Mouse (Mus musculus) heart, embryonic 15.5 days (tissue): ENCODE data around the gene Aqp2. TPM values are rescaled to one million over a fixed set of nuclear protein-coding genes. Genes with fewer than 3 reads are reported as not detected.

Experiments
- ATAC-seq: fragments of 200-750 bp; cut with Nextera tagmentation; replicated peaks from 2 replicates; pipeline ENCODE4 v1.8.0; 2017; ENCODE audit warnings: low read depth, moderate TSS enrichment; ENCODE audit not compliant: insufficient number of reproducible peaks, insufficient read depth, low FRiP score
- H3K27ac ChIP-seq: fragments of 300-500 bp; sonication (generic); 2 replicates; pipeline ENCODE4 v1.5.1; 2015; ENCODE audit warnings: mild to moderate bottlenecking, inconsistent platforms
- H3K27me3 ChIP-seq: fragments of 300-500 bp; sonication (generic); 2 replicates; pipeline ENCODE4 v1.6.1; 2015; ENCODE audit warnings: inconsistent platforms
- H3K36me3 ChIP-seq: fragments of 300-500 bp; sonication (generic); 2 replicates; pipeline ENCODE4 v1.6.1; 2015; ENCODE audit warnings: mild to moderate bottlenecking, inconsistent platforms
- H3K4me1 ChIP-seq: fragments of 300-500 bp; sonication (generic); replicated peaks from 2 replicates; pipeline ENCODE4 v1.6.1; 2015; ENCODE audit warnings: inconsistent platforms
- H3K4me2 ChIP-seq: fragments of 300-500 bp; sonication (generic); 2 replicates; pipeline ENCODE4 v1.6.1; 2015; ENCODE audit warnings: inconsistent platforms, mild to moderate bottlenecking, moderate library complexity
- H3K4me3 ChIP-seq: fragments of 300-500 bp; sonication (generic); 2 replicates; pipeline ENCODE4 v1.5.1; 2015; ENCODE audit warnings: mild to moderate bottlenecking, inconsistent platforms
- H3K9ac ChIP-seq: fragments of 300-500 bp; sonication (generic); 2 replicates; pipeline ENCODE4 v1.6.1; 2015; ENCODE audit warnings: mild to moderate bottlenecking, inconsistent platforms
- H3K9me3 ChIP-seq: fragments of 300-500 bp; sonication (generic); replicated peaks from 2 replicates; pipeline ENCODE4 v1.6.1; 2016; ENCODE audit warnings: inconsistent platforms
- WGBS: fragments of 180-500 bp; shearing (Covaris S2); methylation state at CpG from one replicate; pipeline ENCODE4 v1.1.7; 2015; ENCODE audit warnings: mixed read lengths; 5-methylcytosine and 5-hydroxymethylcytosine counted together
- polyA plus RNA-seq: library from polyadenylated mRNA; unstranded; fragments of >200 nt; fragmentation: Nextera tagmentation; extraction: Ambion mirVana; gene quantifications from 2 replicates; pipeline ENCODE4 v1.2.1, GENCODE M21; 2015

Gene Aqp2
- polyA plus RNA-seq, 1 experiment from 2014 or later: not detected

- ATAC-seq: no peak
- Histone ChIP-seq H3K36me3 (no peaks in the 10 kb centered on the region), H3K9me3 (no peaks in the 10 kb centered on the region), H3K4me1 (peaks cover 10% of the 10 kb centered on the region), H3K4me3 (no peak overlapping the region), H3K27me3 (peaks cover 40% of the 10 kb centered on the region), H3K27ac (no peak overlapping the region), H3K9ac (no peak overlapping the region), H3K4me2 (no peak overlapping the region)
- 72% methylated on average over 3 of the region's 3 CpGs for WGBS
Measured at GRCm38 (mm10) chr15:99605595-99605994, 26.7 kb downstream of the Aqp2 start.

- H3K4me2 ChIP-seq: no peak overlapping the region
- no peak overlapping the region for H3K9ac ChIP-seq
- H3K27me3 ChIP-seq: peaks cover 31% of the 10 kb centered on the region; the same call in 1 of the 2 replicates
- no peaks in the 10 kb centered on the region for H3K9me3 ChIP-seq
- 30% methylated on average over 5 of the region's 5 CpGs for WGBS
- no peaks in the 10 kb centered on the region for H3K36me3 ChIP-seq
- H3K4me1 ChIP-seq: peaks cover 9% of the 10 kb centered on the region
- no peak for ATAC-seq
- no peak overlapping the region for H3K27ac ChIP-seq
- no peak overlapping the region for H3K4me3 ChIP-seq
Measured at GRCm38 (mm10) chr15:99606515-99606914, 27.7 kb downstream of the Aqp2 start.

- WGBS: 42% methylated on average over 10 of the region's 10 CpGs
- ATAC-seq: no peak
- Histone ChIP-seq H3K4me2 (no peak overlapping the region), H3K4me1 (peaks cover 9% of the 10 kb centered on the region), H3K36me3 (no peaks in the 10 kb centered on the region), H3K9ac (no peak overlapping the region), H3K4me3 (no peak overlapping the region), H3K27me3 (peaks cover 30% of the 10 kb centered on the region; the same call in 1 of the 2 replicates), H3K27ac (no peak overlapping the region), H3K9me3 (no peaks in the 10 kb centered on the region)
Measured at GRCm38 (mm10) chr15:99607388-99608113, 28.7 kb downstream of the Aqp2 start.

- WGBS: 75% methylated on average over 13 of the region's 13 CpGs
- no peaks in the 10 kb centered on the region for H3K36me3 ChIP-seq
- H3K4me1 ChIP-seq: peaks cover 5% of the 10 kb centered on the region
- H3K27ac ChIP-seq: no peak overlapping the region
- no peak overlapping the region for H3K9ac ChIP-seq
- H3K27me3 ChIP-seq: peaks cover 28% of the 10 kb centered on the region; the same call in 1 of the 2 replicates
- no peaks in the 10 kb centered on the region for H3K9me3 ChIP-seq
- no peak overlapping the region for H3K4me2 ChIP-seq
- no peak overlapping the region for H3K4me3 ChIP-seq
- ATAC-seq: no peak
Measured at GRCm38 (mm10) chr15:99608382-99609125, 29.7 kb downstream of the Aqp2 start.

- Histone ChIP-seq H3K4me3 (no peak overlapping the region), H3K4me2 (no peak overlapping the region), H3K9ac (no peak overlapping the region), H3K27ac (no peak overlapping the region), H3K27me3 (peaks cover 24% of the 10 kb centered on the region; the same call in 1 of the 2 replicates), H3K9me3 (no peaks in the 10 kb centered on the region), H3K4me1 (peaks cover 21% of the 10 kb centered on the region), H3K36me3 (no peaks in the 10 kb centered on the region)
- ATAC-seq: no peak
- WGBS: 40% methylated on average over 7 of the region's 7 CpGs
Measured at GRCm38 (mm10) chr15:99611563-99611962, 32.7 kb downstream of the Aqp2 start.

GRCm38 (mm10) chr15:99614273-99614672 lies 35.4 kb downstream of the Aqp2 start:
- Histone ChIP-seq H3K27ac (peak overlapping the region; percentile 21; the same call in 1 of the 2 replicates), H3K9me3 (no peaks in the 10 kb centered on the region), H3K4me2 (peak overlapping the region; percentile 43), H3K36me3 (no peaks in the 10 kb centered on the region), H3K9ac (no peak overlapping the region), H3K4me3 (no peak overlapping the region), H3K27me3 (peaks cover 16% of the 10 kb centered on the region; the same call in 1 of the 2 replicates), H3K4me1 (peaks cover 21% of the 10 kb centered on the region)
- no peak for ATAC-seq
- WGBS: 38% methylated on average over 13 of the region's 13 CpGs

GRCm38 (mm10) chr15:99614753-99615152 lies 35.9 kb downstream of the Aqp2 start:
- Histone ChIP-seq H3K9me3 (no peaks in the 10 kb centered on the region), H3K27ac (peak overlapping the region; percentile 21; the same call in 1 of the 2 replicates), H3K4me3 (no peak overlapping the region), H3K9ac (no peak overlapping the region), H3K4me1 (peaks cover 21% of the 10 kb centered on the region), H3K4me2 (peak overlapping the region; percentile 43), H3K27me3 (peaks cover 14% of the 10 kb centered on the region; the same call in 1 of the 2 replicates), H3K36me3 (no peaks in the 10 kb centered on the region)
- 4% methylated on average over 12 of the region's 12 CpGs for WGBS
- peak; percentile 48; the same call in 1 of the 2 replicates for ATAC-seq

GRCm38 (mm10) chr15:99615246-99615645 lies 36.4 kb downstream of the Aqp2 start:
- Histone ChIP-seq H3K9ac (no peak overlapping the region), H3K4me2 (peak overlapping the region; percentile 43; the same call in 1 of the 2 replicates), H3K4me1 (peaks cover 21% of the 10 kb centered on the region), H3K36me3 (peaks cover 2% of the 10 kb centered on the region; the same call in 1 of the 2 replicates), H3K27me3 (peaks cover 14% of the 10 kb centered on the region; the same call in 1 of the 2 replicates), H3K27ac (0 out of 2 replicates have a peak overlapping the region, but pooled peaks have one; percentile 0), H3K9me3 (no peaks in the 10 kb centered on the region), H3K4me3 (no peak overlapping the region)
- WGBS: 23% methylated on average over 9 of the region's 9 CpGs
- ATAC-seq: 0 out of 2 replicates have a peak, but pooled peaks have one; percentile 2

- H3K9me3 ChIP-seq: no peaks in the 10 kb centered on the region
- no peak overlapping the region for H3K9ac ChIP-seq
- H3K36me3 ChIP-seq: peaks cover 30% of the 10 kb centered on the region
- 87% methylated on average over 3 of the region's 3 CpGs for WGBS
- H3K4me3 ChIP-seq: no peak overlapping the region
- no peak for ATAC-seq
- no peak overlapping the region for H3K4me2 ChIP-seq
- peaks cover 3% of the 10 kb centered on the region; the same call in 1 of the 2 replicates for H3K27me3 ChIP-seq
- peaks cover 15% of the 10 kb centered on the region for H3K4me1 ChIP-seq
- no peak overlapping the region for H3K27ac ChIP-seq
Measured at GRCm38 (mm10) chr15:99618595-99618994, 39.7 kb downstream of the Aqp2 start.

- no peak for ATAC-seq
- Histone ChIP-seq H3K36me3 (peaks cover 41% of the 10 kb centered on the region), H3K27me3 (no peaks in the 10 kb centered on the region), H3K9me3 (no peaks in the 10 kb centered on the region), H3K9ac (no peak overlapping the region), H3K4me2 (no peak overlapping the region), H3K4me1 (peaks cover 8% of the 10 kb centered on the region), H3K27ac (no peak overlapping the region), H3K4me3 (no peak overlapping the region)
- 82% methylated on average over 4 of the region's 4 CpGs for WGBS
Measured at GRCm38 (mm10) chr15:99619821-99620220, 41.0 kb downstream of the Aqp2 start.

- no peak overlapping the region for H3K4me2 ChIP-seq
- no peaks in the 10 kb centered on the region for H3K27me3 ChIP-seq
- no peak overlapping the region for H3K4me3 ChIP-seq
- H3K9ac ChIP-seq: no peak overlapping the region
- no peaks in the 10 kb centered on the region for H3K4me1 ChIP-seq
- ATAC-seq: no peak
- H3K9me3 ChIP-seq: no peaks in the 10 kb centered on the region
- no peak overlapping the region for H3K27ac ChIP-seq
- peaks cover 60% of the 10 kb centered on the region for H3K36me3 ChIP-seq
- 94% methylated on average over 11 of the region's 11 CpGs for WGBS
Measured at GRCm38 (mm10) chr15:99622063-99622462, 43.2 kb downstream of the Aqp2 start.
